Mouse (Mus musculus) erythroblast, embryonic 14.5 days (primary cell): Measurements from ENCODE around the gene Baz2b. TPM values are rescaled to one million over a fixed set of nuclear protein-coding genes. Genes with fewer than 3 reads are reported as not detected.
"Not testable (repeated sequence)": the region's sequence is repeated elsewhere in the genome, so short reads cannot be mapped to it uniquely, and the experiment has no call there.

Experiments used
- H3K27me3 ChIP-seq: 2 replicates; pipeline ENCODE4 v1.6.1; 2012; ENCODE audit warnings: inconsistent platforms; ENCODE audit not compliant: control insufficient read depth
- H3K36me3 ChIP-seq: 2 replicates; pipeline ENCODE4 v1.6.1; 2012; ENCODE audit warnings: mild to moderate bottlenecking, inconsistent platforms; ENCODE audit not compliant: control insufficient read depth
- H3K4me1 ChIP-seq: 2 replicates; pipeline ENCODE4 v1.6.1; 2012; ENCODE audit warnings: inconsistent platforms; ENCODE audit not compliant: control insufficient read depth
- H3K4me3 ChIP-seq: replicated peaks from 2 replicates; pipeline ENCODE3; 2012; ENCODE audit warnings: moderate library complexity, mild to moderate bottlenecking, inconsistent platforms
- H3K9me3 ChIP-seq: 2 replicates; pipeline ENCODE4 v1.6.1; 2012; ENCODE audit warnings: low read length, inconsistent platforms, mixed read lengths; ENCODE audit not compliant: control insufficient read depth
- GATA1 ChIP-seq: IDR thresholded peaks from 2 replicates; pipeline ENCODE4 v1.6.1; 2012; ENCODE audit warnings: low read length, inconsistent platforms, mixed read lengths
- TAL1 ChIP-seq: IDR thresholded peaks from 3 replicates; pipeline ENCODE4 v1.6.1; 2012; ENCODE audit warnings: low read length, inconsistent platforms, mixed read lengths
- polyA plus RNA-seq: library from polyadenylated mRNA; stranded (reverse); fragments of >175 nt; gene quantifications from 2 replicates; pipeline ENCODE4 v1.2.3, GENCODE M21; 2012

The Baz2b gene
- polyA plus RNA-seq, 1 experiment = 1.8 TPM

DNA sequence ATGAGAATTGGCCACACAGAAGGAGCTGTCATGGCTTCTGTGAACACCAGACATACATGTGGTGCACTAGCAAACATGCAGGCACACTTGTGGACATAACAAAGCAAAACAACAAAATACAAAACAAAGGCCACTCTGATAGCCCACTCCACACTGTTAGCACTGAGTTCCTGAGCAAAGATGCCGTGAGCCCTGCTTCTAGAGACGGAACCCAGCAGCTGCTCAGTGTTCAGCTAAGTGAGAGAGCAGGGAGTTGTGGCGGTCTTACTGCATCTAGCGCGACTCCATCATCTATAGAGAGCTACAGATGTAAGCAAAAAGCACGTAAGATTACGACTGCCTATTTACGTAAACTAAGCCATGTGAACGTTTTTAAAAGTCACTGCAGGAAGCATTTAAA lies 132.0 kb downstream of the Baz2b start:
- Histone ChIP-seq H3K36me3 (no peaks in the 10 kb centered on the region; the same call in none of the 2 replicates), H3K4me1 (peaks cover 42% of the 10 kb centered on the region), H3K9me3 (no peaks in the 10 kb centered on the region), H3K27me3 (no peaks in the 10 kb centered on the region), H3K4me3 (no peak overlapping the region)
- TF ChIP-seq GATA1 (no peak), TAL1 (no peak)

DNA sequence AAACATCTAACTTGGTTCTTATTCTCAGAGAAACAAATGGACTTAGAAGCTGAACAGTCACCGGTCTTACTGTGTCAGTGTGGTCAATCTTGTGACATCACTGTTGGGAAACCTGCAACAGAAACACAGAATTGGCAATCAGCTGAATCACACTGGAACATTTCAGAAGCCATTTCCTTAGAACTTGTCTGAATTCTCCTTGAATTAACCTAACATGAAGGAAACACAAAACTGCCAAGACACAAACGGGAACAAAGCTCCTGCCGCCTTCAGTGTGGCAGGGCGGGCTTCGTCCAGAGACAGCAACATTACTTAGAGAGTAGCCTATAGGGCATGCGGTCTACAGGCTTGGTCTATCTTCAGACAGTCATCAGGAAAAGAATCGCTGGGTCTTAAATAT lies 132.8 kb downstream of the Baz2b start:
- peaks cover 45% of the 10 kb centered on the region for H3K4me1 ChIP-seq
- H3K36me3 ChIP-seq = peaks cover 2% of the 10 kb centered on the region
- no peak for TF ChIP-seq TAL1
- TF ChIP-seq GATA1 = no peak
- no peaks in the 10 kb centered on the region for H3K9me3 ChIP-seq
- H3K4me3 ChIP-seq = no peak overlapping the region
- no peaks in the 10 kb centered on the region for H3K27me3 ChIP-seq

DNA sequence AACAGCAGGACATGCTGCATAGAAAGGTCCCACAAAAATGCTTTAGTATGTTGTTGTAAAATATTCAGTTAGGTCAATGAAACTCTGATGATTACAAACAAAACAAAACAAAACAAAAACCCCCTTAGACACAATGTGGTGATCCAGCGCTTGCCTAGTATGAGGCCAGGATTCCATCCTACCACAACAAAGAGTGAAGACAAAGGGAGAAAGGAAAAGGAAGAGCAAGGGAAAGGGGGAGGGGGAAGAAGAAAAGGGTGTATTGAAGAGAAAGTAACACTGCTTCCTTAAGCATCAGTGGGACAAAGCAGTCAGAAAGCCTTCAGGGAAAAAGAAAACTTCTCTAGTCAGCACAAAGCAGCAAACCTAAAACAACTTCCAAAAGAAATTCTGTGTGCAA lies 133.6 kb downstream of the Baz2b start:
- no peaks in the 10 kb centered on the region for H3K27me3 ChIP-seq
- no peak overlapping the region for H3K4me3 ChIP-seq
- H3K4me1 ChIP-seq = peaks cover 46% of the 10 kb centered on the region
- TF ChIP-seq TAL1 (no peak), GATA1 (no peak)
- no peaks in the 10 kb centered on the region for H3K9me3 ChIP-seq
- H3K36me3 ChIP-seq = peaks cover 4% of the 10 kb centered on the region

DNA sequence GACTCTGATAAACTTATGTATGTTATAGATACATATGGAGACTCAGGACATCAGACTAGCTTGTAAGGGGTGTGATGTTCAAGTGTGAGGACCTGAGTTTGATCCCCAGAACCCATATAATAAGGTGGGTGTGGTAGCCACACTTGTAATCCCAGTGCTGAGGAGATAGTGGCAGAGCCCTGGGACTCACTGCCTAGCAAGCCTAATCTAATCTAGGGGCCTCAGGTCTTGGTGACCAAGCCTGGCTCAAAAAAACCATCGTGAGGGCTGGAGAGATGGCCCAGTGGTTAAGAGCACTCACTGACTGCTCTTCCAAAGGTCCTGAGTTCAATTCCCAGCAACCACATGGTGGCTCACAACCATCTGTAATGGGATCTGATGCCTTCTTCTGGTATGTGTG lies 135.8 kb downstream of the Baz2b start:
- H3K27me3 ChIP-seq, H3K4me3 ChIP-seq, H3K9me3 ChIP-seq, H3K36me3 ChIP-seq: not testable (repeated sequence)
- TF ChIP-seq TAL1 (0 out of 3 replicates have a peak, but pooled peaks have one; percentile 22), GATA1 (peak; percentile 31; the same call in 1 of the 2 replicates)
- peaks cover 46% of the 10 kb centered on the region for H3K4me1 ChIP-seq

DNA sequence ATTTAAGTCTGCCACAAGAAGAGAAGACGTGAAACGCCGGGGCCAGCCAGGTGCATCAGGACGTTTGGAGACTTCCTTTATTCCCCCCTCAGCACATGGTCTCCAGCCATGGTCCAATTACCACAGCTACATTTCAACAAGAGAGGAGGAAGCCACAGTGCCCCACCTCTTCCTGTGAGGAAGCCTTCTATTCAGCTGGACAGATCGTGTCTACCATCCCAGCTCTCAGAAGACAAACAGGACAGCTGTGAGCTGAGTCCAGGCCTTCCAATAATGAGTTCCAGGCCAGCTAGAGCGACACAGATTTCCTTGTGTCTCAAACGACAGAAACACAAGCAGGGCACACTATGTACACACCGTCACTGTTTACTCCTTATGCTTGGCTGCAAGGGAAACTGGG lies 137.8 kb downstream of the Baz2b start:
- TF ChIP-seq TAL1 = no peak
- no peak for TF ChIP-seq GATA1
- H3K27me3 ChIP-seq = no peaks in the 10 kb centered on the region
- H3K4me3 ChIP-seq = no peak overlapping the region
- peaks cover 6% of the 10 kb centered on the region for H3K36me3 ChIP-seq
- H3K9me3 ChIP-seq = no peaks in the 10 kb centered on the region
- peaks cover 34% of the 10 kb centered on the region for H3K4me1 ChIP-seq

DNA sequence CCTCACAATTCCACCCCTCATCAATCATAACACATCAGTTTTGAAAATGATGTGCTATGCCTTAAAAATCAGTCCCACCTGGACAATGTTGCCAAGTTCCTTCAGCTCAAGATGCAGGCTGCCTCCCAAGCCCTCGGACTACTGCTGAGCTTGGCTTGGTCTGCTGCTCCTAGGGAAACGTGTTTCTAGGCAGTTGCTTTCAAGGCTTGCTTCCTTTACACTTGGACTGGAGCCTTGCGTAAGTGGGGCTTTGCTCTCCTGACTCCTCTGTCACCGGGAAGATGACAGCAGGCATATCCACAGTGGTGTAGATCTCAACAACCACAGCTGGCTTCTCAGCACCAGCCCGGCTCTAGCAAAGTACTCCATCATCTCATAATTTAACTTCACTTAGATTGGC lies 138.7 kb downstream of the Baz2b start:
- Histone ChIP-seq H3K36me3 (peaks cover 7% of the 10 kb centered on the region), H3K4me1 (peaks cover 27% of the 10 kb centered on the region), H3K4me3 (no peak overlapping the region), H3K9me3 (no peaks in the 10 kb centered on the region), H3K27me3 (no peaks in the 10 kb centered on the region)
- TF ChIP-seq GATA1 = no peak
- TF ChIP-seq TAL1 = no peak

DNA sequence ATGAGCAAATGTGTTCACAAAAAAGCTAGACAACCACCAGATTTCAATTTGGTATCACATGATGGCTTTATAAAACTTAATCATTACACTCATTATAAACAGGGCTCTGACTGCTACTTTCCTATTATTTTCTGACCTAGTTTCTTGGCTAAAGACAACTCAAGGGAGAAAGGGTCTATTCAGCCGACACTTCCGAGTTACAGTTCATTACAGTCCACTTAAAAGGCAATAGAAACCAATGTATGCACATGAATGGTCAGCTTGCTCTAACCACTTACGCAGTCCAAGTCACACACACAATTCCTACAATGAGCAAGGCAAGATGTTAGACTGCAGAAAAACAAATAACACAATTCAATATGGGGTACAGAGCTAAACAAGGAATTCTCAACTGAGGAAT lies 141.2 kb downstream of the Baz2b start:
- peaks cover 23% of the 10 kb centered on the region for H3K36me3 ChIP-seq
- H3K4me1 ChIP-seq = peaks cover 7% of the 10 kb centered on the region
- no peaks in the 10 kb centered on the region for H3K27me3 ChIP-seq
- TF ChIP-seq GATA1 (no peak), TAL1 (no peak)
- no peak overlapping the region for H3K4me3 ChIP-seq
- peaks cover 2% of the 10 kb centered on the region; the same call in 1 of the 2 replicates for H3K9me3 ChIP-seq

DNA sequence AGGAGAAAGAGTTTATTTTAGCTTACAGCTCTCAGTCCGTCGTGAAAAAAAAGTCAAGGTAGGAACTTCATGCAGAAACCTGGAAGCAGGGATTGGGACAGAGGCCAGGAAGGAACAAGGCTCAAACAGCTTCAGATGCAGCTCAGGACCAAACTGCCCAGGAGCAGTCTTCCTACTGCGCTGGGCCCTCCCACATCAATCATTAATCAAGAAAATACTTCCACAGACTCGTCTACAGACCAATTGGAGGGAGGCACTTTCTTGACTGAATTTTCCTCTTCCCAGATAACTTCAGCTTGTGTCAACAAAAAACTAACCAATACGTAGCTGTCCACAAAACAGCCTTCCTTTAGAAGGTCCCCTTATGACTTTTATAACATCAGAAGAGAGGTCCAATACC lies 144.2 kb downstream of the Baz2b start:
- Histone ChIP-seq H3K36me3 (peaks cover 20% of the 10 kb centered on the region), H3K27me3 (no peaks in the 10 kb centered on the region), H3K9me3 (peaks cover 2% of the 10 kb centered on the region; the same call in 1 of the 2 replicates), H3K4me3 (no peak overlapping the region), H3K4me1 (peaks cover 3% of the 10 kb centered on the region)
- TF ChIP-seq GATA1 = no peak
- no peak for TF ChIP-seq TAL1

DNA sequence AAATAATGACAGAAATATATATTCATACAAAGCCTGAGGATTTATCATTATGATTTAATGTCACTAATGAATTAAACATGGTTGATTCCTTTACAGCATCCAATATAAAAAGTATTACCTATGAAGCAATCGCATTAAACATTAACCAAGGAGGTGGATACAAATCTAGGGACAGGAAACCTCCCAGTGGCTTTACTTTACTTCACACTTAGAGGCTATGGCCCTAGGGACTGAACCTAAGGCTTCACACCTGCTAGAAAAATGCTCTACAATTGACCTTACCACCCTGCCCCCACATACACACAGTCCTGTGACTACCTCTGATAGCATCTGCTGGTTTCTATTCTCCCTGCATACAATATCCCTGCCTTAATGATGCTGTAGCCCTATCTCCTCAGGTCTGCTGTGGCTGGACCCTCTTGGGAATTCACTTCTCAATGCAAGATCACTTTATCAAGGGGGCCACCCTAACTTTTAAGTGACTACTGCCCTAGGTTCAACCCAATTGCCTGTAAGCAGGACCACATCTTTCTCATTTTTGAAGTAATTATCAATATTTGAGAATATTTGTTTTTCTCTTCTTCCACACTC lies 149.4 kb downstream of the Baz2b start:
- peaks cover 18% of the 10 kb centered on the region for H3K36me3 ChIP-seq
- H3K4me1 ChIP-seq = peaks cover 21% of the 10 kb centered on the region
- peaks cover 2% of the 10 kb centered on the region; the same call in 1 of the 2 replicates for H3K9me3 ChIP-seq
- TF ChIP-seq GATA1 (no peak), TAL1 (no peak)
- H3K4me3 ChIP-seq = no peak overlapping the region
- H3K27me3 ChIP-seq = no peaks in the 10 kb centered on the region

DNA sequence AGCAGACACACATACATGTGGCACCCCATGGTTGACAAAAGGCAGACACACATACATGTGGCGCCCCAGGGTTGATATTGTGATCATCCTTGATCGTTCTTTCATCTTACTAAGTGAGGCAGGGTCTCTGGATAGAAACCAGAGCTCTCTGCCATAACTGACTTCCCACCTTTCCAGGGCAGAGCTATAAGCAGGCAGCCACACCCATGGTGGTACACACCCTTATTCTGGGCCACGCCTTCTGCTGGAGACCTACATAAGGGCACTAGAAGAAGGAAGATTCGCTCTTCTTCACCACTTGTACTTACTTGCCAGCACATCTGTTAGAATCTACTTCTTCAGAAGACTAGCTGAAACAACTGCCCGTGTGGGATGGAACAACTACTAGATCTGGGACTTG lies 150.3 kb downstream of the Baz2b start:
- Histone ChIP-seq H3K36me3 (peaks cover 8% of the 10 kb centered on the region), H3K4me1 (peaks cover 21% of the 10 kb centered on the region), H3K27me3 (no peaks in the 10 kb centered on the region), H3K4me3 (no peak overlapping the region), H3K9me3 (peaks cover under 1% of the 10 kb centered on the region; the same call in 1 of the 2 replicates)
- TF ChIP-seq TAL1 (no peak), GATA1 (no peak)
